Mouse (Mus musculus) embryonic facial prominence, embryonic 14.5 days (tissue): ENCODE measurements around the gene Zfp772. TPM values are rescaled to one million over a fixed set of nuclear protein-coding genes. Genes with fewer than 3 reads are reported as not detected.
"Not testable (repeated sequence)": the region's sequence is repeated elsewhere in the genome, so short reads cannot be mapped to it uniquely, and the experiment has no call there.

Experiments used
- ATAC-seq: fragments of 200-750 bp; cut with Nextera tagmentation; 2 replicates; pipeline ENCODE4 v1.8.0; 2017; ENCODE audit warnings: low read depth, moderate number of reproducible peaks, moderate TSS enrichment
- DNase-seq: peaks from one replicate; pipeline ENCODE4 v3.0.0-alpha.2; 2015; ENCODE audit warnings: low spot score
- H3K27ac ChIP-seq: fragments of 300-500 bp; sonication (generic); replicated peaks from 2 replicates; pipeline ENCODE4 v1.5.1; 2014; ENCODE audit warnings: low read depth, mild to moderate bottlenecking, low read length, moderate library complexity
- H3K27me3 ChIP-seq: fragments of 300-500 bp; sonication (generic); replicated peaks from 2 replicates; pipeline ENCODE4 v1.6.1; 2014; ENCODE audit warnings: low read length; ENCODE audit not compliant: control insufficient read depth, insufficient read depth
- H3K36me3 ChIP-seq: fragments of 300-500 bp; sonication (generic); 2 replicates; pipeline ENCODE4 v1.6.1; 2014; ENCODE audit warnings: low read length, mixed read lengths; ENCODE audit not compliant: control insufficient read depth, insufficient read depth
- H3K4me1 ChIP-seq: fragments of 300-500 bp; sonication (generic); 2 replicates; pipeline ENCODE4 v1.6.1; 2014; ENCODE audit warnings: antibody characterized with exemption, low read length; ENCODE audit not compliant: control insufficient read depth, insufficient read depth
- H3K4me2 ChIP-seq: fragments of 300-500 bp; sonication (generic); 2 replicates; pipeline ENCODE4 v1.6.1; 2014; ENCODE audit warnings: low read depth, mild to moderate bottlenecking, low read length, moderate library complexity, mixed read lengths
- H3K4me3 ChIP-seq: fragments of 300-500 bp; sonication (generic); 2 replicates; pipeline ENCODE4 v1.5.1; 2014; ENCODE audit warnings: low read depth, mild to moderate bottlenecking, low read length
- H3K9ac ChIP-seq: fragments of 300-500 bp; sonication (generic); 2 replicates; pipeline ENCODE4 v1.6.1; 2014; ENCODE audit warnings: low read depth, mild to moderate bottlenecking, low read length, moderate library complexity, mixed read lengths
- H3K9me3 ChIP-seq: fragments of 300-500 bp; sonication (generic); 2 replicates; pipeline ENCODE4 v1.6.1; 2016; ENCODE audit warnings: low read length; ENCODE audit not compliant: control insufficient read depth
- WGBS: fragments of 180-500 bp; shearing (Covaris S2); extraction: QIAGEN DNeasy Blood & Tissue Kit; methylation state at CpG from one replicate; pipeline ENCODE4 v1.1.7; 2014; 5-methylcytosine and 5-hydroxymethylcytosine counted together
- polyA plus RNA-seq: library from polyadenylated mRNA; unstranded; fragments of >200 nt; fragmentation: Nextera tagmentation; extraction: Ambion mirVana; gene quantifications from 2 replicates; pipeline ENCODE4 v1.2.1, GENCODE M21; 2014

Zfp772 gene
- 7.2 and 8.7 TPM in 2 replicates for polyA plus RNA-seq

DNA sequence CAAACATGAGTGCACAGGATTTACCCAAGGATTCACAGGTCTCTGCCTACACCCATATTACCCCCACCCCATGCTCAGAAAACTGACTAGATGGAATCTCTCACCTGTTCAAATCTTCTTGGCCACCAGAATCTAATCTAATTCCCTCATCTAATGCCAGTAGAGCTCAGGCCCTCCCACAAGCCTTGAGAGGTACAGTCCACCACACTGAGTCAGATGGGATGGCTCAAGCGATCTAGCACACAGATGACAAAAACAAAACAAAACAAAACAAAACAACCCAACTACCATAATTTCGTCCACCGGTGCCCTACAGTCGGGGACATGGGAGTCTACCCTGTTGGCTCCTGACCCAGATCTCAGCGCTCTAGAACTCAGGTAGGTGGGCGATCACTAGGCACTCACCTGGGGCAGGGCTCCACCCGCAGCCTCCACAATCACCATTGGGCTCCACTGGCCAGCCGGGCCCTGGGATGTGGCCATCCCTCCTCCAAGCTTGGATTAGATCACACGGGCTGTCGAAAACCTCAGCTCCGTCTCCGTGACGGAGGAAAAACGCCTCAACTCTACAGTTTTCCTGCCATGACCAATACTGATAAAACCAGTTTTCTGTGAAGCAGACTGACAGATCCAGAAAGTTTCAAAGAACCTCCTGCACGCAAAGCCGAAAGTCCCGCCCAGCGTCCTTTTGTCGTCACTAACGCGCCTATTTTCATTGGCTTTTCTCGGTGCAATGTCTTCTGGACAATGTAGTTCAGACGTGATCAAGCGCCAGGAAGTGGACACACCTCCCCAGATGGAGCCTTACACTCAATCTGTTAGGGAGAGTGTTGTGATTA is at the start of gene Zfp772:
TSS of gene Zfp772 (minus strand) at position 686 of the 839 bp plus-strand sequence.
- not testable (repeated sequence) for H3K9me3 ChIP-seq, H3K27me3 ChIP-seq, H3K4me1 ChIP-seq, H3K27ac ChIP-seq, ATAC-seq, H3K36me3 ChIP-seq
- Histone ChIP-seq H3K4me2 (peak within 1 kb of the TSS; percentile 57), H3K9ac (peak within 1 kb of the TSS; percentile 64), H3K4me3 (peak within 1 kb of the TSS; percentile 47)
- under 1% methylated on average over 23 of the region's 24 CpGs for WGBS
- peak; percentile 48 for DNase-seq

DNA sequence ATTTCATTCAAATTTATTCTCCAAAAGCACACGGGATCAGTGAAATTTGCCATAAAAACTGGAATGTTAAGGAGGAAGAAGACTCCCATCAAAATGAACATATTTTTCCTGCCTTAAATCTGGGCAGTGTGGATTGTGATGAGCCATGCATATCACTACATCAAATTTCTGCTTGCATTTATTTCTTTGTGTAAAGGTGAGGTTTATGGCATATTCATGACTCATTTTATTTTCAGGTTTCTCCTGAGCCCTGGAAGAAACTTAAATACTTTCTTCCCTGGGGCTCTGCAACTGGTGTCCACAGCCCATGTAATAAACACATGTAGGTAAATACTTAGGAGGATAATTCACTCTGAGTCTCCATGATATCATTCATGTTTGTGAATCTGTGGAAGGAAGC is 37.4 kb upstream of the Zfp772 start, which contains the start of gene Vmn2r29:
TSS of gene Vmn2r29 (minus strand) at position 101 of the 400 bp plus-strand sequence.
- not testable (repeated sequence) for DNase-seq, ATAC-seq, H3K4me2 ChIP-seq, H3K9me3 ChIP-seq, H3K4me1 ChIP-seq, H3K9ac ChIP-seq, H3K27ac ChIP-seq, H3K4me3 ChIP-seq, H3K36me3 ChIP-seq, H3K27me3 ChIP-seq
- WGBS: no CpG with 5 or more reads among the region's 1 CpGs

DNA sequence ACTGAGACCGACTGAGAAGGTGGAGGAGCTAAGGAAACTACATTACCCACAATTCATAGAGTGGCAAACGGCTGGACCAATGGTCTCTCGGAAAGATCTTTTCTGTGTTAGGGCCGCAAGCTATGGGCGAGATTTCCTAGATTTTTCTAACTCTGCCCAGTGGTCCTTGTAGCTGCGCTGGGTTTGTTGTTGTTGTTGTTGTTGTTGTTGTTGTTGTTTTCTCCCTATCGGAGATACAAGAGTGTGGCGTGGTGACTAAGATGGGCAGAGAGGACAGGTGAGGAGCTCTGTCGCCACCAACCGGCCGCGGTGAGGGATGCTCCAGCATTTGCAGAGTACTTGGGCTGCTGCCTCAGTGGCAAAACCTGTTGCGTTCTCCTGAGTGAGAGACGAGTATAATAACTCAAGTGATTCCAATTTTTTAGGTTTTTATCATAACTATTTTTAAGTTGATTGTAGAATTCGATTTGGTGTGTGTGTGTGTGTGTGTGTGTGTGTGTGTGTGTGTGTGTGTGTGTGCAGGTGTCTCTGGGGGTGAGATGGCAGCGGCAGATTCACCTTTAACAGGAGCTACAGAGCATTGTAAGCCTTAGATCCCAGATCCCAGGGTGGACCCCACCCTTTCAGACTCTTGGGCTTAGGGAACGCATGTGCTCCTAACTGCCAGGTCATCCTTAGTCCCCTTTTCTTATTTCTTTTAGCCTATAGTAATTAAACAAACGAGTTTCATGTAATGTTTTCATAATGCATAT is 21.4 kb downstream of the Zfp772 start:
- 12% methylated on average over 18 of the region's 18 CpGs for WGBS
- Histone ChIP-seq H3K4me2 (peak overlapping the region; percentile 47), H3K4me3 (peak overlapping the region; percentile 55), H3K27ac (no peak overlapping the region), H3K27me3 (no peaks in the 10 kb centered on the region), H3K9ac (no peak overlapping the region), H3K36me3 (0 out of 2 replicates have a peak, but pooled peaks cover 2% of the 10 kb centered on the region), H3K9me3 (no peaks in the 10 kb centered on the region), H3K4me1 (peaks cover 4% of the 10 kb centered on the region; the same call in 1 of the 2 replicates)
- ATAC-seq (peak; percentile 94), DNase-seq (peak; percentile 75)

DNA sequence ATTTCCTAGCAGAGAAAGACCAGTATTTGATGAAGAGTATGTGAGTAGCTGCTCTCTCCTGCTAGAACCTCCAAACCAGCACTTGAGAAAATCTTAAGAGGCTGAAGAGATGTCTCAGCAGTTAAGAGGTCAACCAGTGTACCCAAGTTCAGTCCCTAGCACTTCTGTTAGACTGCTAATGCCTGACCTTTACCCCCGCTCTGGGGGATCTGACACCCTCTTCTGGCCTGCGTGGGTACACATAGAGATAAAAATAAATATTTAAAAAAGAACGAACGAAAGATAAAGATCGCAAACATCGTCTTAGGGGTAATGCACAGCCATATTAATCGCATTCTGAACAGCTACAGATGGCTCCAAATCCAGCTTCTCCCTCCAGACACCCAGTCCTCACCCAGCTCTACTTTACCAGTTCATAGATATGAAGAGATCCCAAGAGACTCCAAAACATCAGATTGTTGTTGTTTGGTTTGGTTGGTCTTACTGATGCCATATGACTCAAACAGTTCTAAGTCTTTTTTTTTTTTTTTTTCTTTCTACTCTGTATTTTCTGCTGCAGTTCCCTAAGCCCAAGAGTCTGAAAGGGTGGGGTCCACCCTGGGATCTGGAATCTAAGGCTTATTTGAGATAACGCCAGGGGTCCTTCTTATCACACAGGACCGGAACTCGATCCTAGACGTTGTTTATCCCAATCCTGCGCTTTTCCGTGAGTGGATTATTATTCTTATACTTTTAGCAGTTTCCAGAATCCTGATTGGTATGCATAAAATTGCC is 22.2 kb downstream of the Zfp772 start:
- ATAC-seq (0 out of 2 replicates have a peak, but pooled peaks have one; percentile 5), DNase-seq (no peak)
- WGBS: 38% methylated on average over 13 of the region's 13 CpGs
- Histone ChIP-seq H3K36me3 (peaks cover 8% of the 10 kb centered on the region), H3K4me2 (peak overlapping the region; percentile 47), H3K4me1 (peaks cover 4% of the 10 kb centered on the region; the same call in 1 of the 2 replicates), H3K9me3 (no peaks in the 10 kb centered on the region), H3K4me3 (peak overlapping the region; percentile 55), H3K9ac (no peak overlapping the region), H3K27me3 (no peaks in the 10 kb centered on the region), H3K27ac (no peak overlapping the region)

DNA sequence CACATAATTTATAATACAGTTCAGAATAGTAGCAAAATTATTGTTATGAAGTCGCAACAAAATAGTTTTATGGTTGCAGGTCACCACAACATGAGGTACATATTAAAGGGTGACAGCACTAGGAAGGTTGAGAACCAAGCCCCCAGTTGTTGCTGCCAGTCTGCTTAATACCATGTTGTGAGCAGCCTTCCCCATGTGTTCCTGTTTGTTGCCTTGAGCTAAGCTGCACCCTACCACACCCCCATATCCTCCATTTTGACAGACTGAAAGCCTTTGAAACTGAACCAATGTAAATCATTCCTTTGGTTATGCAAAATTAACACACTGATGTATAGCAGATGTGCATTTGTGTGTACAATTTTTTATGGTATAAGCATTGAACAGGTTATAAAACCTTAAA is 23.9 kb downstream of the Zfp772 start:
- DNase-seq (peak; percentile 43), ATAC-seq (peak; percentile 22; the same call in 1 of the 2 replicates)
- peaks cover 25% of the 10 kb centered on the region for H3K36me3 ChIP-seq
- 47% methylated on average over 1 of the region's 1 CpGs for WGBS
- no peak overlapping the region for H3K9ac ChIP-seq
- no peak overlapping the region for H3K27ac ChIP-seq
- peaks cover 4% of the 10 kb centered on the region; the same call in 1 of the 2 replicates for H3K4me1 ChIP-seq
- no peak overlapping the region for H3K4me3 ChIP-seq
- no peak overlapping the region for H3K4me2 ChIP-seq
- H3K9me3 ChIP-seq: no peaks in the 10 kb centered on the region
- H3K27me3 ChIP-seq: no peaks in the 10 kb centered on the region

DNA sequence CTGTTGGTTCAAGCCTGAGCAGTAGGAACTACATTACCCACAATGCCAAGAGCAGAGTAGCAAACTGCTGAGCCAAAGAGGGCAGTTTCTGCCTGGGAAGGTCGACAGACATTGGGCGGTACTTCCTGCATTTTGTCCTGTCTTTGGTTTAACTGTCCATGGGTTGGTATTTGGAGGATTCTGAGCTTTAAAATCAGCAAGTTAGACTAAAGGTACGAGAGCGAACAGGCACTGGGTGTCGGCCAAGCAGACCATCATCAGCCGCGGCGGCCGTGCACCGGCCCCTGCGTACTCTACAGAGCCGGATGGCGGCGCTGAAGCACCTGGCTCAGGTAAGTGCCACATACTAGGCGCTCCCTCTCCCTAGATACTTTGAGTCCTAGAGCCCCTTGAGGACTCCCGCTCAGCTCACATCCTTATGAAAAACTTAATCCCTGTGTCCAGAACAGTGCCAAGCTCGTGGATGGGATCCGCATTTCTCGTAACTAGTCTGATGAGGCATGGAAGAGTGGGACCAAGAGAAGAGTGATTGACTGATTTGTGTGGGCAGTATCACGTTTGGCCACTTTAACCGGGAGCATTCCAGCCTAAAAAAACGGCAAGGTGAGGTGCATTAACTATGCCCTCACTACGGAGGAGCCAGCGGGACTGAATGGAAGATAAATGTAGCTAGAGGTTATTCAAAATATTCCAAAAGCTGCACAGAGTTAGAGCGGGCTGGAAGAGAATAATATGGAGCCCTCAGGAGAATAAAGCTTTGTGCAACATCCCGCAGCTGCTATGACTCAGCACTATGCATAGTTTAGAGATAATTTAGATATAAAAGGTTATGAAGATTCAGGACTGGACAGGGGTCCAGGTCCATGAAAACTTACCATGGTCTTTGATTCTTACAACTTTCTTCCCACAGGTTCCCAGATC is 38.3 kb downstream of the Zfp772 start, which contains the start of gene Zfp418:
TSS of gene Zfp418 (plus strand) at position 104 of the 921 bp plus-strand sequence.
- DNase-seq (peak; percentile 93), ATAC-seq (peak; percentile 97)
- H3K36me3 ChIP-seq: 0 out of 2 replicates have a peak, but pooled peaks cover 11% of the 10 kb centered on the region
- H3K27me3 ChIP-seq: no peaks in the 10 kb centered on the region
- H3K4me1 ChIP-seq: 0 out of 2 replicates have a peak, but pooled peaks cover 4% of the 10 kb centered on the region
- peak within 1 kb of the TSS; percentile 61 for H3K4me2 ChIP-seq
- H3K9ac ChIP-seq: peak within 1 kb of the TSS; percentile 74
- H3K27ac ChIP-seq: peak within 1 kb of the TSS; percentile 28; the same call in 1 of the 2 replicates
- H3K4me3 ChIP-seq: peak within 1 kb of the TSS; percentile 64
- WGBS: 2% methylated on average over 26 of the region's 26 CpGs
- H3K9me3 ChIP-seq: no peaks in the 10 kb centered on the region
